In genomic region chr13:40886643-40887381, GRCm38 (mm10) we compare ENCODE assay signal across 8 mouse cellular contexts. TPM values are rescaled to one million over a fixed set of nuclear protein-coding genes. Genes with fewer than 3 reads are reported as not detected.
DNase-seq lines count a peak whose midpoint lies in the region; ATAC-seq lines count a peak whose summit lies in the region.

No protein-coding gene starts in this region.

- peak overlapping the region; percentile 41 for H3K4me3 ChIP-seq in forebrain, embryonic 15.5 days
- peak overlapping the region; percentile 39 for H3K4me3 ChIP-seq in kidney, embryonic 15.5 days (replicated peaks)

- peaks cover 28% of the 10 kb centered on the region for H3K4me1 ChIP-seq in forebrain, embryonic 15.5 days
- peaks cover 33% of the 10 kb centered on the region for H3K4me1 ChIP-seq in kidney, embryonic 15.5 days

- H3K27ac ChIP-seq in forebrain, embryonic 15.5 days (replicated peaks) = peak overlapping the region; percentile 20; the same call in 1 of the 2 replicates
- H3K27ac ChIP-seq in kidney, embryonic 15.5 days = peak overlapping the region; percentile 69

- DNase-seq in ovary, postnatal 36 days (ENCODE audit: low spot score) = peak; percentile 18
- DNase-seq in ovary, postnatal 10 days (ENCODE audit: low spot score) = no peak
- DNase-seq in right cerebral cortex, postnatal 36 days (ENCODE audit: low spot score in 2 of 2) = no peak
- no peak for DNase-seq in right cerebral cortex, adult 2 months (ENCODE audit: low spot score in 2 of 2)
- DNase-seq in right cerebral cortex, postnatal 14 days = no peak

- no peaks in the 10 kb centered on the region for H3K27me3 ChIP-seq in forebrain, embryonic 15.5 days
- no peaks in the 10 kb centered on the region for H3K27me3 ChIP-seq in kidney, embryonic 15.5 days

- under 1% methylated on average over 22 of the region's 22 CpGs for WGBS in forebrain, embryonic 15.5 days
- 1% methylated on average over 22 of the region's 22 CpGs for WGBS in kidney, embryonic 15.5 days

- no peaks in the 10 kb centered on the region for H3K36me3 ChIP-seq in forebrain, embryonic 15.5 days
- no peaks in the 10 kb centered on the region for H3K36me3 ChIP-seq in kidney, embryonic 15.5 days

- peak overlapping the region; percentile 54 for H3K9ac ChIP-seq in forebrain, embryonic 15.5 days (replicated peaks)
- peak overlapping the region; percentile 41 for H3K9ac ChIP-seq in kidney, embryonic 15.5 days

- H3K9me3 ChIP-seq in forebrain, embryonic 15.5 days = no peaks in the 10 kb centered on the region
- no peaks in the 10 kb centered on the region for H3K9me3 ChIP-seq in kidney, embryonic 15.5 days (replicated peaks)

- H3K4me2 ChIP-seq in forebrain, embryonic 15.5 days (replicated peaks) = peak overlapping the region; percentile 47
- H3K4me2 ChIP-seq in kidney, embryonic 15.5 days = peak overlapping the region; percentile 68

- ATAC-seq in forebrain, embryonic 15.5 days (replicated peaks) = peak; percentile 51
- ATAC-seq in kidney, embryonic 15.5 days (replicated peaks; ENCODE audit: low FRiP score) = peak; percentile 62
- ATAC-seq in megakaryocyte progenitor cell, adult 5-6 weeks (replicated peaks; ENCODE audit: poor library complexity) = 0 out of 2 replicates have a peak, but pooled peaks have one; percentile 10

RNA-seq across cellular contexts. Expression of gene Gcnt2, which starts 27.3 kb away (rescaled TPM):
- 3.3 and 4.5 TPM in 2 replicates for polyA plus RNA-seq in forebrain, embryonic 15.5 days (2015; fragmentation: Nextera tagmentation; extraction: Ambion mirVana)
- 5.7 and 5.8 TPM in 2 replicates for polyA plus RNA-seq in kidney, embryonic 15.5 days (2015; fragmentation: Nextera tagmentation; extraction: Ambion mirVana)
- total RNA-seq in megakaryocyte progenitor cell, adult 5-6 weeks (2015) = 16.6 and 28.2 TPM in 2 replicates
- total RNA-seq in megakaryocyte progenitor cell, adult 5-6 weeks (2017) = 7.0 and 15.4 TPM in 2 replicates

Comparison
In these comparisons a context has a peak if more than half of its experiments do, and no peak if none do; other contexts are left out.
1. ATAC-seq: peak in every context shown above with its lines; median percentile 62 in kidney, embryonic 15.5 days; 51 in forebrain, embryonic 15.5 days; 10 in megakaryocyte progenitor cell, adult 5-6 weeks.